Mouse (Mus musculus) layer of hippocampus, postnatal 25 days (tissue): ENCODE results near the gene Prune1. TPM values are rescaled to one million over a fixed set of nuclear protein-coding genes. Genes with fewer than 3 reads are reported as not detected.

Source experiments
- DNase-seq, 2 experiments: peaks; one replicate each; pipeline ENCODE4 v3.0.0; 2022; ENCODE audit warnings: mixed read lengths in 2 of 2, low spot score in 1 of 2; ENCODE audit errors: extremely low spot score in 1 of 2
- total RNA-seq, 2 experiments: library from RNA; stranded (reverse); gene quantifications; 2 replicates each; pipeline ENCODE4 v1.2.3; 2021

The Prune1 gene
- total RNA-seq, 2 experiments from 2014 or later, result 20.6 to 22.6 TPM

GRCm38 (mm10) chr3:95241498-95241897 is 40.4 kb downstream of the Prune1 start, which contains the start of gene Gm128:
Gm128 (minus strand) TSS chr3:95241598.
- DNase-seq, result no peak

- DNase-seq, result no peak
Measured at GRCm38 (mm10) chr3:95240900-95241299, 41.0 kb downstream of the Prune1 start.

- no peak for DNase-seq
Measured at GRCm38 (mm10) chr3:95239971-95240370, 41.9 kb downstream of the Prune1 start.

- DNase-seq, result no peak
Measured at GRCm38 (mm10) chr3:95239022-95239421, 42.9 kb downstream of the Prune1 start.

GRCm38 (mm10) chr3:95237541-95238099 is 44.3 kb downstream of the Prune1 start:
- no peak for DNase-seq

- no peak for DNase-seq
Measured at GRCm38 (mm10) chr3:95235386-95236301, 46.2 kb downstream of the Prune1 start.

- no peak for DNase-seq
Measured at GRCm38 (mm10) chr3:95233303-95233980, 48.4 kb downstream of the Prune1 start.

- no peak for DNase-seq
Measured at GRCm38 (mm10) chr3:95232771-95233170, 49.1 kb downstream of the Prune1 start.

GRCm38 (mm10) chr3:95231298-95232221 is 50.3 kb downstream of the Prune1 start, which contains the start of gene Mllt11:
Mllt11 (minus strand) TSS chr3:95232171.
- DNase-seq, result no peak

- DNase-seq, result no peak
Measured at GRCm38 (mm10) chr3:95230495-95231297, 51.2 kb downstream of the Prune1 start.

- peak; percentile 36 to 40 for DNase-seq
Measured at GRCm38 (mm10) chr3:95229781-95230494, 51.9 kb downstream of the Prune1 start.

GRCm38 (mm10) chr3:95228894-95229780 is 52.7 kb downstream of the Prune1 start:
- peak; percentile 43 to 48 for DNase-seq

GRCm38 (mm10) chr3:95228148-95228893 is 53.6 kb downstream of the Prune1 start, which contains the start of gene Cdc42se1:
Cdc42se1 (plus strand) TSS chr3:95228732.
- peak; percentile 77 to 82 for DNase-seq

GRCm38 (mm10) chr3:95227214-95227613 is 54.7 kb downstream of the Prune1 start:
- no peak for DNase-seq

- DNase-seq, result no peak
Measured at GRCm38 (mm10) chr3:95224295-95224694, 57.6 kb downstream of the Prune1 start.

GRCm38 (mm10) chr3:95223041-95223440 is 58.8 kb downstream of the Prune1 start:
- DNase-seq, result no peak
